Mouse (Mus musculus): ENCODE data around the gene Stk11ip. TPM values are rescaled to one million over a fixed set of nuclear protein-coding genes. Genes with fewer than 3 reads are reported as not detected.

The Stk11ip gene
- polyA plus RNA-seq, 1 experiment: 19.7 TPM

GRCm38 (mm10) chr1:75570403-75570802 is 49.1 kb downstream of the Stk11ip start:
- DNase-seq (ENCODE audit: low spot score): no peak

DNA sequence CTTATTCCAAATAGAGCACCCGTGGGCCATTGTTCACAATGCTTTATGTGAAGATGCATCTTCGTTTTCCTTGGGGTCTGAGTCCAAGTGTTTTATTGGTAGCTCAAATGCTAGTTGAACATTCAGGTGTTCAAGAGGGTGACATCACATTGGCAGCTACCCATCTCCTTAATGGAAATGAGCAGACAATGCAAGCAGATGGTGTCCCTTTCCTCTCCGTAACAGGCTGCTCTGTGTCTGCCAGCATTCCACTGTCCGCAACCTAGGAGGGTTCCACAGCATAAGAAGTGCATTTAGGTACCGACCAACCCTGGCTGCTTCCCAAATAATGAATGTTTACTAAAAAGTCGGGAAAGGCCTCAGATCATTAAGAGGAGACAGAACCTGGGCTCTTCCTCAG is 51.4 kb downstream of the Stk11ip start:
- DNase-seq (ENCODE audit: low spot score): no peak

- no peak for DNase-seq (ENCODE audit: low spot score)
Measured at GRCm38 (mm10) chr1:75573715-75574114, 52.4 kb downstream of the Stk11ip start.

DNA sequence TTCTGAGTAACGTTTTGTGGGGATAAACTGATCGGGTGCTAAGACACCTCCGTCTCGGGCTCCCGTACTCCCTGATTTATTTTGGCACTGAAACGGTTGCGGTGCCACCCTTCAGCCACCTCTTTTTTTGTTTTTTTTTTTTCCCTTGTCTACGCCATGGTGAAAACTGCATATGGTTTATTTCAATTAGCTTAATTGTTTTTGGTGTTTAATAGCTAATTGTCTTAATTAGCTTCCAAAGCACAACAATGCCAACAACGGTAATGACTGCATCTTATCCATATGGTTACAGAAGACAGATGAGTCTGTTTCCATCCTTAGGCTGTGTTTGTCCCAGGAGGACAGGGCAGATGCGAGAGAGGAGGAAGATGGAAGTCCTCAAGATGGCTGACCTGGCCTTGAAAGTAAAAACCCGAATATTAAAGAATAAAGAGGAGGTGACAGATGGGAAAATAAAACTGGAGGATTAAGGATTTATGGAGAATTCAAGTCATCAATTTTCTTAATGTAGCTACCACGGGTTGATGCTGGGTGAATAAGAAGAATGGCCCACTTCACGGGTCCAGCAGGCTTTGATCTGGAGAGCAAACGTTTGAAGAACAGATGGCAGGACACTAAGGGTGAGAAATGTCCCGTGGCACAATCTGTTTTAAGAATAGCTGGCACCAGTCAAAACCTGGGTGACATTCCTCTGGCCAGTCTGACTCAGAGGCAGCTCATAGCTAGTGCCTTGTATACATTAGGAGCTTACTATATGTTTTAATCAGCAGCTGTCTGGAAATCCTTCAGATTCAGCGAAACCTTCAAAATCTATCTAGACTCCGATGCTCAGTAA is 53.4 kb downstream of the Stk11ip start:
- no peak for DNase-seq (ENCODE audit: low spot score)

DNA sequence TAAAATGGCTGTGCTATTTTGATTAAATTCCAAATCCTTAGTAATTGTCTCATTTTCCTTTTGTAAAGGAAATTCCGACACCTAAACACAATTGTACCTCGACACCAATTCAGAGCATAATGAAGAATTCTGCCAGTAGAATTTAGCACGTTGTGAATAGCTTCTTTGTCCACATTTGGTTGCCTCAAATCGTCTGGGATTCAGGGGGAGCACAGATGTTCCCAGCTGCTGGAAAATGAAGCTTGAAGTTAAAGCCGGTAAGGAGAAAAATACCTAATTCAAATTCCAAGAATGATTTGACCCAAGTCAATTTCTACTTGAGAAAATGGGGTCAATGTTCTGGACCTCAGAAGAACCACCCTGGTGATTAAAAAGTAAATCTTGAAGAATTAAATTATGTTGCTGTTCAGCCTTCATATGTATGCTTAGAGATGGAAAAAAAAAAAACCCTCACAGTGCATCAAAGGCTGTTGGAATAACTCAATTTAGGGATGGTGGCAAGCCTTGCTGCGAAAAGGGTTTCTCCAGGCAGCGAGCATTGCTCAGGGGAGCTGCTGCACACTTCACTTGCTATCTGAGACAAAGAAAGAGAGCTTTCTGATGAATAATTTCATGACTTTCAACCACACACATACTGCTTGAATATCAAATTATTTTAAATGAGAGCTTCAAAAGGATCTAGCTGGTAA is 60.8 kb downstream of the Stk11ip start:
- DNase-seq (ENCODE audit: low spot score): no peak

GRCm38 (mm10) chr1:75582625-75582956 is 61.3 kb downstream of the Stk11ip start:
- no peak for DNase-seq (ENCODE audit: low spot score)

- DNase-seq (ENCODE audit: low spot score): no peak
Measured at GRCm38 (mm10) chr1:75583034-75583433, 61.7 kb downstream of the Stk11ip start.

GRCm38 (mm10) chr1:75586791-75587190 is 65.5 kb downstream of the Stk11ip start:
- no peak for DNase-seq (ENCODE audit: low spot score)

Other genes starting within 250 kb of the Stk11ip start
- gene Resp18, start 243.1 kb upstream of the Stk11ip start, polyA plus RNA-seq (2012; rRNA removed): 0.31 and 0.52 TPM in 2 replicates
- gene Dnpep, start 203.5 kb upstream of the Stk11ip start, polyA plus RNA-seq (2012; rRNA removed): 106 and 124 TPM in 2 replicates
- 1,825 and 2,682 TPM in 2 replicates for gene Des, start 161.2 kb upstream of the Stk11ip start, polyA plus RNA-seq (2012; rRNA removed)
- gene Speg, start 146.2 kb upstream of the Stk11ip start, polyA plus RNA-seq (2012; rRNA removed): 91.1 and 102 TPM in 2 replicates
- gene Gmppa, start 85.6 kb upstream of the Stk11ip start, polyA plus RNA-seq (2012; rRNA removed): 140 and 188 TPM in 2 replicates
- gene Asic4, start 71.1 kb upstream of the Stk11ip start, polyA plus RNA-seq (2012; rRNA removed): 0.03 and 0.06 TPM in 2 replicates
- 65.0 and 69.4 TPM in 2 replicates for gene Chpf, start 42.2 kb upstream of the Stk11ip start, polyA plus RNA-seq (2012; rRNA removed)
- 1.1 and 1.6 TPM in 2 replicates for gene Tmem198, start 42.0 kb upstream of the Stk11ip start, polyA plus RNA-seq (2012; rRNA removed)
- 30.0 and 30.7 TPM in 2 replicates for gene Obsl1, start 15.1 kb upstream of the Stk11ip start, polyA plus RNA-seq (2012; rRNA removed)
- 19.6 and 23.9 TPM in 2 replicates for gene Inha, start 14.5 kb upstream of the Stk11ip start, polyA plus RNA-seq (2012; rRNA removed)
- 31.5 and 33.4 TPM in 2 replicates for gene Slc4a3, start 24.7 kb downstream of the Stk11ip start, polyA plus RNA-seq (2012; rRNA removed)